Mouse (Mus musculus): Measurements from ENCODE around the gene Gins1. TPM values are rescaled to one million over a fixed set of nuclear protein-coding genes. Genes with fewer than 3 reads are reported as not detected.
"Not testable (repeated sequence)": the region's sequence is repeated elsewhere in the genome, so short reads cannot be mapped to it uniquely, and the experiment has no call there.

The Gins1 gene
- polyA plus RNA-seq, 1 experiment = 31.3 TPM

DNA sequence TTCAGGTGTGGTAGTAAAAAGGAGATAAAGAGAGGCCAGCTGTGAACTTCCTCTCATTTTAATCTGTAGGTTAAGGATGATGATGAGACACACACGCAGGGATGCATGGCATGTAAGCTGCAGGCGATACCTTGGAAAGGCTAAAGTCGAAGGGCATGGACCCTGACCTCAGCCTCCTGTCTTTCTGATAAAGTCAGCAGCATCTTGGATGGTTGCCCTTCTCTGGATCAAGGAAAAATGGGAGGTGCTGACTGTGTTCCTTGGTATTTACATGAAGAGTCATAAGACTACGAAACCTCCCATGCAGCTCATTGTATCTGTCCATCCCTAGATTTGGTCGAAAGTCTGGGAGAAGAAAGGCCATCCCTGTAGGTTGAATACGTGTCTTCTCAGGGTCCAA is 4.9 kb upstream of the Gins1 start:
- TF ChIP-seq MAX (IDR thresholded peaks at IDR 0.05) (no peak), USF1 (IDR thresholded peaks at IDR 0.05; ENCODE audit: low read depth) (no peak), FOSL1 (IDR thresholded peaks at IDR 0.05; ENCODE audit: insufficient read depth, low read length, poor library complexity, severe bottlenecking) (no peak), CEBPB (IDR thresholded peaks at IDR 0.05; ENCODE audit: low read depth) (no peak), CTCF (IDR thresholded peaks at IDR 0.05; ENCODE audit: control insufficient read depth, insufficient read depth, insufficient read length) (no peak), MYOG (IDR thresholded peaks at IDR 0.05; ENCODE audit: control insufficient read depth, extremely low read depth, insufficient read length) (no peak), MYOD1 (IDR thresholded peaks at IDR 0.05; ENCODE audit: control insufficient read depth, insufficient read length, low read depth) (no peak)
- Histone ChIP-seq H3K4me3 (ENCODE audit: insufficient read depth, poor library complexity, severe bottlenecking) (no peak overlapping the region), H3K79me2 (ENCODE audit: control insufficient read depth, insufficient read depth) (peaks cover 87% of the 10 kb centered on the region), H3K27me3 (ENCODE audit: control insufficient read depth, insufficient read depth, insufficient read length) (no peaks in the 10 kb centered on the region), H3K79me3 (ENCODE audit: low read depth) (peaks cover 47% of the 10 kb centered on the region), H3ac (ENCODE audit: control insufficient read depth, insufficient read length, low read depth) (no peak overlapping the region), H3K36me3 (ENCODE audit: control insufficient read depth, insufficient read depth) (peaks cover 17% of the 10 kb centered on the region)

DNA sequence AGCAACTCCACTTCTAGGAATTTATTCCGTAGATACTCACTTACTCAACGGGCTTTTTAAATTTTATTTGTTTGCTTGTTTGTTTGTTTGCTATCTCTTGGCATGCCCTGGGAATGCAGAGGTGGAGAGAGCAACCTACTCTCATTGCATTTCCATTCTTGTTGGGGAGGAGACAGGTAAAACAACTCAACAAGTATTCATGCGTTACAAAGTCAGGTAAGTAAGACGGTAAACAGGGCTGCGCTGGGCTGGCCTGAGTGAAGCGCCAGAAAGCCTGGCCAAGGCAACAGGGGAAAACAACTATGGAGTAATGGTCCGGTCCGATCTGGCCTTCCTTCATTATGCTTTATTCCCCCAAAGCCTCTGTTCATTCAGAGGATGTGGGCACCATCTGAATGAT is 2.9 kb upstream of the Gins1 start:
- TF ChIP-seq MAX (IDR thresholded peaks at IDR 0.05) (no peak), CEBPB (IDR thresholded peaks at IDR 0.05; ENCODE audit: low read depth) (no peak), FOSL1 (IDR thresholded peaks at IDR 0.05; ENCODE audit: insufficient read depth, low read length, poor library complexity, severe bottlenecking) (no peak), CTCF (IDR thresholded peaks at IDR 0.05; ENCODE audit: control insufficient read depth, insufficient read depth, insufficient read length) (no peak), MYOG (IDR thresholded peaks at IDR 0.05; ENCODE audit: control insufficient read depth, extremely low read depth, insufficient read length) (no peak), MYOD1 (IDR thresholded peaks at IDR 0.05; ENCODE audit: control insufficient read depth, insufficient read length, low read depth) (no peak), USF1 (IDR thresholded peaks at IDR 0.05; ENCODE audit: low read depth) (no peak)
- Histone ChIP-seq H3K27me3 (ENCODE audit: control insufficient read depth, insufficient read depth, insufficient read length) (no peaks in the 10 kb centered on the region), H3K79me2 (ENCODE audit: control insufficient read depth, insufficient read depth) (peaks cover 67% of the 10 kb centered on the region), H3K79me3 (ENCODE audit: low read depth) (peaks cover 37% of the 10 kb centered on the region), H3K4me3 (ENCODE audit: insufficient read depth, poor library complexity, severe bottlenecking) (no peak overlapping the region), H3ac (ENCODE audit: control insufficient read depth, insufficient read length, low read depth) (no peak overlapping the region), H3K36me3 (ENCODE audit: control insufficient read depth, insufficient read depth) (peaks cover 17% of the 10 kb centered on the region)

GRCm38 (mm10) chr2:150904272-150904935 is 796 bp upstream of the Gins1 start, which contains the start of gene Abhd12:
Abhd12 (minus strand) TSS chr2:150904741.
- H3K79me2 ChIP-seq (ENCODE audit: control insufficient read depth, insufficient read depth) = peaks cover 46% of the 10 kb centered on the region
- peaks cover 24% of the 10 kb centered on the region for H3K79me3 ChIP-seq (ENCODE audit: low read depth)
- peaks cover 11% of the 10 kb centered on the region for H3K36me3 ChIP-seq (ENCODE audit: control insufficient read depth, insufficient read depth)
- peak within 1 kb of the TSS; percentile 99 for H3ac ChIP-seq (ENCODE audit: control insufficient read depth, insufficient read length, low read depth)
- H3K27me3 ChIP-seq (ENCODE audit: control insufficient read depth, insufficient read depth, insufficient read length) = no peaks in the 10 kb centered on the region
- TF ChIP-seq MYOD1 (IDR thresholded peaks at IDR 0.05; ENCODE audit: control insufficient read depth, insufficient read length, low read depth) = no peak
- no peak for TF ChIP-seq CTCF (IDR thresholded peaks at IDR 0.05; ENCODE audit: control insufficient read depth, insufficient read depth, insufficient read length)
- peak; percentile 53 for TF ChIP-seq MAX (IDR thresholded peaks at IDR 0.05)
- no peak for TF ChIP-seq CEBPB (IDR thresholded peaks at IDR 0.05; ENCODE audit: low read depth)
- peak within 1 kb of the TSS; percentile 85 for H3K4me3 ChIP-seq (ENCODE audit: insufficient read depth, poor library complexity, severe bottlenecking)

DNA sequence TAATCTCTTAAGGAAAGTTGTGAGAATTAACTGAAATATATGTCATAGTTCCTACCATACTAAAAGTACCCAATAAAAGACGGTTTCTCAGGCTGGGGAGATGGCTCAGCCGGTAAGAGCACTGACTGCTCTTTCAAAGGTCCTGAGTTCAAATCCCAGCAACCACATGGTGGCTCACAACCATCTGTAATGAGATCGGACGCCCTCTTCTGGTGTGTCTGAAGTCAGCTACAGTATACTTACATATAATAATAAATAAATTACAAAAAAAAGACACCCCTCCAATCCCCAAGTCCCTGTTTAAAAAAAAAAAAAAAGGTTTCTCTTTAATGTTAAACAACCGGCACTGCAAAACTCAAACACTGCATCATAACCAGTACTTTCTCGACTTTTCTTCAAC is 3.7 kb downstream of the Gins1 start:
- not testable (repeated sequence) for H3K27me3 ChIP-seq (ENCODE audit: control insufficient read depth, insufficient read depth, insufficient read length); H3K4me3 ChIP-seq (ENCODE audit: insufficient read depth, poor library complexity, severe bottlenecking); H3K36me3 ChIP-seq (ENCODE audit: control insufficient read depth, insufficient read depth); H3ac ChIP-seq (ENCODE audit: control insufficient read depth, insufficient read length, low read depth)
- peaks cover 45% of the 10 kb centered on the region for H3K79me2 ChIP-seq (ENCODE audit: control insufficient read depth, insufficient read depth)
- H3K79me3 ChIP-seq (ENCODE audit: low read depth) = peaks cover 19% of the 10 kb centered on the region

DNA sequence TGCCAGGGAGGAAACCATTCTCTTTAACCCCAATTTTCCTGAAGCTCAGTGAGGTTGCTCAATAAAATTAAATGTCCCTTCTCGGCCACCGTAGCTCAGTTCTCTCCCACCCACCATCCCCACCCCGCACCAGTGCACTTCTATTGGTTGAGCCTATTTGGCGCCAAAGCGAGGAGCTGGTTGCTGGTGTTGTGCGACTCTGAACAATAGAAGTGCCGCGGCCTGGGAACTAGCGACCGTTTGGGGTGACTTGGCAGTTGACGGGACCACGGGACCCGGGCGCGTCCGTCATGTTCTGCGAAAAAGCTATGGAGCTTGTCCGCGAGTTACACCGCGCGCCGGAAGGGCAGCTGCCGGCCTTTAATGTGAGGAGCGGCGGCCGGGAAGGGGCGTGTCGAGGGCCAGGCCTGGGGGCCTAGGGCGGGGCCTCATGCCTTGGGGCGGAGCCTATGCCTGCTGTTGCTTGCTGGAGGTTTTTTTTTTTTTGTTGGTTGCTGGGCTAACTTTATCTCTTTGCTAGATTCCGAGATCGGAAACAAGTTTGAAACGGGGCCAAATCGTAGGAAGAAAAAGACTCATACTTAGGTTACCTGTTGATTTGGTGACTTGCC is 4.3 kb downstream of the Gins1 start:
- Histone ChIP-seq H3ac (ENCODE audit: control insufficient read depth, insufficient read length, low read depth) (peak overlapping the region; percentile 89), H3K36me3 (ENCODE audit: control insufficient read depth, insufficient read depth) (peaks cover 9% of the 10 kb centered on the region), H3K79me2 (ENCODE audit: control insufficient read depth, insufficient read depth) (peaks cover 45% of the 10 kb centered on the region)

DNA sequence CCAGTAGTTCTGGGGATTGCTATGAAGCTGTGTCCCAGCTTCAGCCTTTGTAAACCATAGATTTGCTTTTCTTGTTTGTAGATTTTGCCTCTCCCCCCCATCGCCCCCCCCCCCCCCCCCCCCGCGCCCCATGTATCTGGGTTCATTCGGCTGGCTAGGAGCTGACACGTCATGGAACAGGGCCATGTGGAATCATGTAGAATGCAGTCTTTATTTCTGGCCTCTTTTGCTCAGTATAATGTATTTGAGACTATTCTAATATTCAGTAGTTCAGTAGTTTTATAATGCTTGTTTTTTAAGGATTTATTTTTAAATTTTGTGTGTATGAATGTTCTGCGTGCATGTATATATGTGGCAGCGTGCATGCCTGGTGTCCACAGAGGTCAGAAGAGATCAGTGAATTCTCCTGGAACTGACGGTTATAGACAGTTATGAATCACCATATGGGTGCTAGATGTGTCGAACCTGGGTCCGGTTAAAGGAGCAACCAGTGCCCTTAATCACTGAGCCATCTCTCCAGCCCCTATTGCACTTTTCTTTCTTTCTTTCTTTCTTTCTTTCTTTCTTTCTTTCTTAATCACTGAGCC is 5.2 kb downstream of the Gins1 start:
- Histone ChIP-seq H3ac (ENCODE audit: control insufficient read depth, insufficient read length, low read depth) (no peak overlapping the region), H3K27me3 (ENCODE audit: control insufficient read depth, insufficient read depth, insufficient read length) (no peaks in the 10 kb centered on the region), H3K79me3 (ENCODE audit: low read depth) (peaks cover 18% of the 10 kb centered on the region), H3K79me2 (ENCODE audit: control insufficient read depth, insufficient read depth) (peaks cover 45% of the 10 kb centered on the region), H3K36me3 (ENCODE audit: control insufficient read depth, insufficient read depth) (peaks cover 17% of the 10 kb centered on the region), H3K4me3 (ENCODE audit: insufficient read depth, poor library complexity, severe bottlenecking) (peak overlapping the region; percentile 47)
- TF ChIP-seq USF1 (IDR thresholded peaks at IDR 0.05; ENCODE audit: low read depth) (no peak), CTCF (IDR thresholded peaks at IDR 0.05; ENCODE audit: control insufficient read depth, insufficient read depth, insufficient read length) (no peak), MYOD1 (IDR thresholded peaks at IDR 0.05; ENCODE audit: control insufficient read depth, insufficient read length, low read depth) (no peak), CEBPB (IDR thresholded peaks at IDR 0.05; ENCODE audit: low read depth) (no peak), MAX (IDR thresholded peaks at IDR 0.05) (no peak), MYOG (IDR thresholded peaks at IDR 0.05; ENCODE audit: control insufficient read depth, extremely low read depth, insufficient read length) (no peak), FOSL1 (IDR thresholded peaks at IDR 0.05; ENCODE audit: insufficient read depth, low read length, poor library complexity, severe bottlenecking) (no peak)

More for the DNA sequence above, 4.3 kb downstream of the Gins1 start:
- TF ChIP-seq CEBPB (IDR thresholded peaks at IDR 0.05; ENCODE audit: low read depth) (peak; percentile 93), MAX (IDR thresholded peaks at IDR 0.05) (no peak)
- peaks cover 18% of the 10 kb centered on the region for H3K79me3 ChIP-seq (ENCODE audit: low read depth)
- no peaks in the 10 kb centered on the region for H3K27me3 ChIP-seq (ENCODE audit: control insufficient read depth, insufficient read depth, insufficient read length)
- peak overlapping the region; percentile 47 for H3K4me3 ChIP-seq (ENCODE audit: insufficient read depth, poor library complexity, severe bottlenecking)
